Mouse (Mus musculus) liver, embryonic 15.5 days (tissue): Measurements from ENCODE around the gene Larp1. TPM values are rescaled to one million over a fixed set of nuclear protein-coding genes. Genes with fewer than 3 reads are reported as not detected.
A peak's percentile ranks its signal among the peaks of the same experiment; 100 is the strongest.

ENCODE experiments used
- ATAC-seq: fragments of 200-750 bp; cut with Nextera tagmentation; 2 replicates; pipeline ENCODE4 v1.8.0; 2017; ENCODE audit warnings: moderate number of reproducible peaks, mild to moderate bottlenecking, moderate library complexity; ENCODE audit not compliant: insufficient read depth
- H3K27ac ChIP-seq: fragments of 300-500 bp; sonication (generic); replicated peaks from 2 replicates; pipeline ENCODE4 v1.5.1; 2015; ENCODE audit warnings: mild to moderate bottlenecking, inconsistent platforms
- H3K27me3 ChIP-seq: fragments of 300-500 bp; sonication (generic); 2 replicates; pipeline ENCODE4 v1.6.1; 2015; ENCODE audit warnings: mild to moderate bottlenecking, inconsistent platforms
- H3K36me3 ChIP-seq: fragments of 300-500 bp; sonication (generic); replicated peaks from 2 replicates; pipeline ENCODE4 v1.6.1; 2015; ENCODE audit warnings: moderate library complexity, mild to moderate bottlenecking, inconsistent platforms
- H3K4me1 ChIP-seq: fragments of 300-500 bp; sonication (generic); replicated peaks from 2 replicates; pipeline ENCODE4 v1.6.1; 2015; ENCODE audit warnings: inconsistent platforms
- H3K4me2 ChIP-seq: fragments of 300-500 bp; sonication (generic); 2 replicates; pipeline ENCODE4 v1.6.1; 2015; ENCODE audit warnings: moderate library complexity, mild to moderate bottlenecking, inconsistent platforms
- H3K4me3 ChIP-seq: fragments of 300-500 bp; sonication (generic); replicated peaks from 2 replicates; pipeline ENCODE4 v1.5.1; 2015; ENCODE audit warnings: mild to moderate bottlenecking, inconsistent platforms
- H3K9ac ChIP-seq: fragments of 300-500 bp; sonication (generic); 2 replicates; pipeline ENCODE4 v1.6.1; 2015; ENCODE audit warnings: moderate library complexity, mild to moderate bottlenecking, inconsistent platforms
- H3K9me3 ChIP-seq: fragments of 300-500 bp; sonication (generic); replicated peaks from 2 replicates; pipeline ENCODE4 v1.6.1; 2016; ENCODE audit warnings: inconsistent platforms
- WGBS: fragments of 180-500 bp; shearing (Covaris S2); methylation state at CpG from one replicate; pipeline ENCODE4 v1.1.7; 2015; ENCODE audit warnings: mixed read lengths; ENCODE audit not compliant: insufficient replicate concordance; 5-methylcytosine and 5-hydroxymethylcytosine counted together
- polyA plus RNA-seq: library from polyadenylated mRNA; unstranded; fragments of >200 nt; fragmentation: Nextera tagmentation; extraction: Ambion mirVana; gene quantifications from 2 replicates; pipeline ENCODE4 v1.2.1, GENCODE M21; 2015

The Larp1 gene
- polyA plus RNA-seq, 1 experiment from 2014 or later: 17.3 TPM

GRCm38 (mm10) chr11:58003126-58003525, 5.7 kb upstream of the Larp1 start:
- no peak overlapping the region for H3K27ac ChIP-seq
- no peak overlapping the region for H3K9ac ChIP-seq
- no peak overlapping the region for H3K4me3 ChIP-seq
- no peaks in the 10 kb centered on the region for H3K36me3 ChIP-seq
- H3K27me3 ChIP-seq: 0 out of 2 replicates have a peak, but pooled peaks cover 3% of the 10 kb centered on the region
- 66% methylated on average over 8 of the region's 8 CpGs for WGBS
- ATAC-seq: no peak
- no peaks in the 10 kb centered on the region for H3K9me3 ChIP-seq
- peaks cover 25% of the 10 kb centered on the region for H3K4me1 ChIP-seq
- H3K4me2 ChIP-seq: no peak overlapping the region

DNA sequence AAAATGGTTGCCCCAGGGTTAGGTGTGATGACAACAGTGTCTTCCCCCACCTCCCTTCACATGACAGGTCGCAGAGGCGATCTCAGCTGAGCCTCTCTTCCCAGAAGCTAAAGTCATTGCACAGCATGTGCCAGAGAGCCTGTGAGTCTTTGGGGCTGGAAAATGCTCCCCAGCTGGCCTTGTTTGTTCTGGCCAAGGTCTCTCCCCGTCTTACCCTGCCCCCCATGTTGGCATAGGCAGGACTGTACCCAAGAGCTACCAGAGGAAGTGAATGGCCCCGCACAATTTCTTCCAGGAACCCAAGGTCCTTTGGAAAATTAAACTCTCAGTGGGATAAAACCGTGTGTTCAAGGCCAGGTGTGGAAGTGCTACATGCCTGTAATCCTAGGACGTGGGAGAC, 5.1 kb upstream of the Larp1 start:
- WGBS: 62% methylated on average over 6 of the region's 6 CpGs

GRCm38 (mm10) chr11:58005110-58005509, 3.8 kb upstream of the Larp1 start:
- H3K9ac ChIP-seq: no peak overlapping the region
- no peak overlapping the region for H3K4me2 ChIP-seq
- peaks cover 21% of the 10 kb centered on the region for H3K4me1 ChIP-seq
- ATAC-seq: no peak
- H3K9me3 ChIP-seq: no peaks in the 10 kb centered on the region
- H3K36me3 ChIP-seq: no peaks in the 10 kb centered on the region
- H3K4me3 ChIP-seq: no peak overlapping the region
- H3K27me3 ChIP-seq: 0 out of 2 replicates have a peak, but pooled peaks cover 3% of the 10 kb centered on the region
- H3K27ac ChIP-seq: no peak overlapping the region

More for the DNA sequence above, 5.1 kb upstream of the Larp1 start:
- H3K4me3 ChIP-seq: no peak overlapping the region
- H3K4me2 ChIP-seq: no peak overlapping the region
- no peaks in the 10 kb centered on the region for H3K36me3 ChIP-seq
- H3K9ac ChIP-seq: no peak overlapping the region
- H3K27me3 ChIP-seq: 0 out of 2 replicates have a peak, but pooled peaks cover 3% of the 10 kb centered on the region
- no peak overlapping the region for H3K27ac ChIP-seq
- no peaks in the 10 kb centered on the region for H3K9me3 ChIP-seq
- H3K4me1 ChIP-seq: peaks cover 26% of the 10 kb centered on the region
- ATAC-seq: no peak

DNA sequence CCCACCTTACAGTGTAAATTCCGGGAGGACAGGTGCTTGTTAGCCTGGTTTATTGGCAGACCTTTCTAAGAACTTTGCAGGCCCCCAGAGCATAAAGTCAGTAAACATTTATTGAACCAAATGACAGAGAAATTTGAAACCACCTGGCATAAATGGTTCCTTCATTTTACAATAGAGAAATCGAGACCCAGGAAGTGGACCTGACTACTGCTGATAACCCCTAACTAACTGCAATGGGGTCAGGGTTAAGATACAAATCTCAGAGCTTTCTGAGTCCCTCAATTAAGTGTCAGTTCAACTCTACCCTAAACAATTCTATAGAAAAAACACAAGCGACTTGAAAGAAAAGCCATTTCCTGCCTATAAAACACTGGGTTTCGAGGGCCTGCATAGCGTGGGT, 851 bp upstream of the Larp1 start:
- Histone ChIP-seq H3K4me2 (peak overlapping the region; percentile 94), H3K9ac (peak overlapping the region; percentile 71), H3K9me3 (no peaks in the 10 kb centered on the region), H3K4me3 (peak overlapping the region; percentile 91), H3K27me3 (no peaks in the 10 kb centered on the region), H3K27ac (peak overlapping the region; percentile 82), H3K4me1 (peaks cover 44% of the 10 kb centered on the region), H3K36me3 (no peaks in the 10 kb centered on the region)
- 5% methylated on average over 5 of the region's 5 CpGs for WGBS
- ATAC-seq: no peak

DNA sequence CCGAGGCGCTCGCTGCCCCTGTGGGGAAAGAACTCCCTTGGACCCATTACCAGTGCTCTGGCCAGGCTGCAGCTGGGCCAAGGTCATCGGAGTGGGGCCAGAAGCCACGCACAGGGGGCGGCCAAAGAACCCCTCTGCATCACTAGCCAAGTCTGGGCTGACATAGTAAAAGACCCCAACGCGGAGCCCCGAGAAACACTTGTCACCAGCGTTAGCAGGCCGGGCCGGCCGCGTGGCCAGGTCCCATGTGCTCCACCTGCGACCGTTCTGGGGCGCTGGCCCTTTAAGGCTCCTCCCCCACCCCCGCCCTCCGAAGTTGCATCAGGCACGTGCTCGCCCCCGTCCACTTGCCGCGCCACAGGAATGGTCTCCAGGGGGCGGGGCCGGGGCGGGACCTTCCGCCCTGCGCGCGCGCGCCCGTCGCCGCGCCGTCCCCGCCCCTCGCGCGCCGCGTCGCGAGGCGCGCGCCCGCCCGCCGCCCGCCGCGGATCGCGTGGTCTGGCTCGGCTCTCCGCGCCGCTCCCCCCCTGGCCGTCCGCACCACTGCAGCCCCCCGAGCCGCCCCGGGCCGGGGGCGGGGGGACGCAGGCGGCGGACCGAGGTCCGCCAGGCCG, 320 bp upstream of the Larp1 start:
- Histone ChIP-seq H3K4me3 (peak overlapping the region; percentile 91), H3K27ac (peak overlapping the region; percentile 94), H3K9ac (peak overlapping the region; percentile 95), H3K9me3 (no peaks in the 10 kb centered on the region), H3K4me2 (peak overlapping the region; percentile 94), H3K36me3 (no peaks in the 10 kb centered on the region), H3K27me3 (no peaks in the 10 kb centered on the region), H3K4me1 (peaks cover 49% of the 10 kb centered on the region)
- WGBS: 1% methylated on average over 73 of the region's 74 CpGs
- ATAC-seq: peak; percentile 87

- peak; percentile 73 for ATAC-seq
- no peaks in the 10 kb centered on the region for H3K27me3 ChIP-seq
- peak overlapping the region; percentile 94 for H3K4me2 ChIP-seq
- peak overlapping the region; percentile 94 for H3K27ac ChIP-seq
- H3K9me3 ChIP-seq: no peaks in the 10 kb centered on the region
- peak overlapping the region; percentile 91 for H3K4me3 ChIP-seq
- H3K36me3 ChIP-seq: no peaks in the 10 kb centered on the region
- peak overlapping the region; percentile 95 for H3K9ac ChIP-seq
- peaks cover 60% of the 10 kb centered on the region for H3K4me1 ChIP-seq
- under 1% methylated on average over 78 of the region's 78 CpGs for WGBS
Measured at GRCm38 (mm10) chr11:58009516-58010141, 765 bp downstream of the Larp1 start.

- Histone ChIP-seq H3K4me3 (peak overlapping the region; percentile 91), H3K9ac (peak overlapping the region; percentile 95), H3K9me3 (no peaks in the 10 kb centered on the region), H3K27ac (peak overlapping the region; percentile 94), H3K27me3 (no peaks in the 10 kb centered on the region), H3K4me1 (peaks cover 63% of the 10 kb centered on the region), H3K4me2 (peak overlapping the region; percentile 94), H3K36me3 (no peaks in the 10 kb centered on the region)
- no peak for ATAC-seq
- WGBS: under 1% methylated on average over 16 of the region's 16 CpGs
Measured at GRCm38 (mm10) chr11:58010226-58010781, 1.4 kb downstream of the Larp1 start.

GRCm38 (mm10) chr11:58010930-58011329, 2.1 kb downstream of the Larp1 start:
- WGBS: 4% methylated on average over 1 of the region's 1 CpGs
- Histone ChIP-seq H3K4me3 (peak overlapping the region; percentile 91), H3K27me3 (no peaks in the 10 kb centered on the region), H3K9me3 (no peaks in the 10 kb centered on the region), H3K27ac (peak overlapping the region; percentile 94), H3K9ac (peak overlapping the region; percentile 95), H3K4me2 (peak overlapping the region; percentile 94), H3K4me1 (peaks cover 68% of the 10 kb centered on the region), H3K36me3 (no peaks in the 10 kb centered on the region)
- ATAC-seq: no peak

DNA sequence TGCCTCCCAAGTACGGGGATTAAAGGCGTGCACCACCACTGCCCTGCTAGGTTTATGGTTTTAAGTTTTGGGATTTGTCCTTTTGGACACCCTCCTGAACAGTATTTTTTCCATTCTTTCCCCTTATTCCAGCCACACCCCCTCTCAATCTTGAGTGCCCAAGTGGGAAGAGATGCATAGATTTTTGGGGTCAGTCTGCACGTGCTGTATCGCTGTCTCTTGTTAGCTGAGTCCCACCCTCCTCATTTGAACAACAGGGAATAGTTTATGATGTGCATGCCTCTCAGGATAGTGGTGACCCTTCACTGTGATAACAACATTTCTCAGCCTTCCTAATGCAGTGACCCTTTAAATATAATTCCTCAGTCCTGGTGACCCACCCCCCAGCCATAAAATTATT, 2.9 kb downstream of the Larp1 start:
- H3K4me1 ChIP-seq: peaks cover 77% of the 10 kb centered on the region
- peak overlapping the region; percentile 94 for H3K4me2 ChIP-seq
- no peaks in the 10 kb centered on the region for H3K9me3 ChIP-seq
- ATAC-seq: no peak
- WGBS: 45% methylated on average over 4 of the region's 4 CpGs
- H3K27me3 ChIP-seq: no peaks in the 10 kb centered on the region
- peak overlapping the region; percentile 94; the same call in 1 of the 2 replicates for H3K27ac ChIP-seq
- H3K4me3 ChIP-seq: peak overlapping the region; percentile 91
- peak overlapping the region; percentile 95; the same call in 1 of the 2 replicates for H3K9ac ChIP-seq
- H3K36me3 ChIP-seq: no peaks in the 10 kb centered on the region

DNA sequence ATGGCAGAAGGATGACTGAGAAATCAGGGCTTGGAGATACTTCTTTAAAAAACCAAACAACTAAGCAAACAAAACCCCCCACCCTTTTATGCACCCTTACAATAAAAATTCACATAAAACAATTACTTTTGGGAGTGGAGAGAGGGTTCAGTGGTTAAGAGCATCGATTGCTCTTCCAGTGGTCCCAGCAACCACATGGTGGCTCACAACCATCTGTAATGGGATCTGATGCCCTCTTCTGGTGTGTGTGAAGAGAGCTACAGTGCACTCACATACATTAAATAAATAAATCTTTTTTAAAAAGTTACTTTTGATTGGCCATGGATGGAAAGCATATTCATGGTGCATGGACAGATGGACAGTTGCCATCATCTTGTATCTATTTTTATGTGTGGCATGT, 3.8 kb downstream of the Larp1 start:
- Histone ChIP-seq H3K4me1 (peaks cover 77% of the 10 kb centered on the region), H3K9me3 (no peaks in the 10 kb centered on the region), H3K9ac (no peak overlapping the region), H3K27me3 (no peaks in the 10 kb centered on the region), H3K4me2 (peak overlapping the region; percentile 94; the same call in 1 of the 2 replicates), H3K36me3 (no peaks in the 10 kb centered on the region), H3K4me3 (no peak overlapping the region), H3K27ac (no peak overlapping the region)
- 35% methylated on average over 1 of the region's 1 CpGs for WGBS
- no peak for ATAC-seq

DNA sequence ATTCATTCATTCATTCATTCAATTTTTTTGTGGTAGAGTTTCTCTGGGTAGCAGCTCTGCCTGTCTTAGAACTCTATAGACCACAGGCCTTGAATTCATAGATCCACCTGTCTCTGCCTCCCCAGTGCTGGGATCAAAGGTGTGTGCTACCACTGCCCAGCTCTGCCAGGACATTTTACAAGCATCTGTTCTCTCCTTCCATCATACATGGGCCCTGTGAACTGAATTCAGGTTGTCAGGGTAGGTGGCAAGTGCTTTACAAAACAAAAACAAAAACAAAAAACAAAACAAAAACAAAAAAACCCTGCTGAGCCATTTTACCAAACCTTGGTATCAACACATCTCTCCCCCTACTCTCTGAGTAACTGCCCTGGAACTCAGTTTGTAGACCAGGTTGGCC, 4.2 kb downstream of the Larp1 start:
- H3K9me3 ChIP-seq: no peaks in the 10 kb centered on the region
- no peak overlapping the region for H3K9ac ChIP-seq
- ATAC-seq: no peak
- no peak overlapping the region for H3K4me3 ChIP-seq
- peak overlapping the region; percentile 94; the same call in 1 of the 2 replicates for H3K4me2 ChIP-seq
- peak overlapping the region; percentile 68; the same call in 1 of the 2 replicates for H3K27ac ChIP-seq
- H3K27me3 ChIP-seq: no peaks in the 10 kb centered on the region
- H3K4me1 ChIP-seq: peaks cover 77% of the 10 kb centered on the region
- H3K36me3 ChIP-seq: no peaks in the 10 kb centered on the region
